Mouse (Mus musculus): Measurements from ENCODE around the gene Cpne2.

Gene Cpne2

GRCm38 (mm10) chr8:94537456-94537855, 4.7 kb downstream of the Cpne2 start:
- peak in 1 of 2 experiments; percentile 22 for DNase-seq

DNA sequence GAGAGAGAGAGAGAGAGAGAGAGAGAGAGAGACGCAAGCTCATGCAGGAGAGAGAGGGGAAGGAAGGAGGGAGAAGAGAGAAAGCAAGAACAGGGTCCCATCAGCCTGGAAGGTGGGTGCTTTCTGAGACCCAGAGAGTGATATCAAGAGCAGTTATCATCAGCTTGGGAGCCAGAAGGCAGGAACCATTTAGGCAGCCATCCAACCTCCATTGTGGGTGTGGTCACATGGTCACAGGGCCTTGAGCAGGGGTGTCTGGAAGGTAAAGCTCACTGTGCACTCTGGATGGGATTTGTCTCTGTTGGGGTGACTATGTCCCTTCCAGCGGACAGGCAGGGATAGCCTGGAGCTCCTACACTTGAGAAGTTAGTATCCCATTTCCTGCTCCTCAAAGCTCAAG, 7.2 kb downstream of the Cpne2 start:
- no peak for DNase-seq

DNA sequence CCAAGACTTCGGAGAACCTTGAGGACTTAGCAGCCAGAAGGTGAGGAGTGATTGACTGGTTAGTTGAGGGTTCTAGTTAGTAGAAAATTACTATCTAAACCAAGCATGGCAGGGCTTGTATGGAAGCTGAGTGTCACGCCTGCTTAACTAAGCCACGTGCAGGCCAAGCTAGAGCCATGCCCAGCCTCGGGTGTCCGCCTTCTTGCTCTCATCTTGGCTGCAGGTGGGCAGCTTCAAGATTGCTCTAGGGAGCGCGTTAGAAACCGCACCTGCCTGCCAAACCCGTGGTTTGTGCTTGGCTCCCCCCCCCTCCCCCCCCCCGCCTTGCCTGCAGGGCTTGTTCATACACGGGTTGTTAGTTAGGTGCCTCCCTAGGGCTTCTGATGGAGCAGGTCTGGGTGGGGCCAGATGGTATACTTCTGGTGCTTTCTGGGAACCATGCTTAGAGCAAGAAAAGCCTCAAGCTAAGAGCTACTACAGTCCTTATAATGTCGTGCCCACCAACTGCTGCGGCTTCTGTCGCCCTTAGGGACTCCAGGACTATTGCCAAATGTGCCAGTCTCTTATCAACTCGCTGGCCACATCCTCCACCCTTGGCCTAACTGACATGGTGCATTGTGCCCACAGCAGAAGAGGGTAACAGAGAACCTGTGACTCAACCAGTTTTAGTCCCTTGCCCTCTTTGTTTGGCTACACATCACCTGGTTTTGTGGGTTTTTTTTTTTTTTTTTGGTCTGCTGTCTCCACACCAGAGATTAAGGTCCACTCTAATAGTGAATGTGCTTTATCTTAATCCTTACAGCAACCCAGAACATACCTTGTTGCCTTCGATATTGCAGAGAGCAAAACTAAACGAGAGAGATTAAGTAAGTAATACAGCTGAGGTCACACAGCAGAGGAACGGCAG, 8.4 kb downstream of the Cpne2 start:
- DNase-seq: no peak

DNA sequence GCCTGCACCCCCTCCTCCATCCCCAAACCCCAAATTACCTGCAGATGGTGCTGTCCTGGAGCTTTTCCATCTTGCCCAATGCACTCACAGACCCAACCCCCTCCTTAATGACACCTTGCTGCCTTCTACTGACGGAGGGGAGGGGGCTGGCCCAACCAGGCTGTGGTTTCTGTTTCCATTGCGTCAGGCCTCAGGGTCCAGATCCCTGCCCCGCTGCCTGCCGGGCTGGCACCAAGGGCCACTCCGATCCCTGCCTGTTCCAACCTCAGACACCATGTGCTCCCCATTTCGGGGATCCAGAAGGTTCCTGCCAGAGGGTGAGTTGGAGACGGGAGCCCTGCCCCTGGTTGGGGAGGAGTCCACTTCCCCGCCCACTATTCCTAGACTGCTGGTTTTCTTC, 11.2 kb downstream of the Cpne2 start:
- DNase-seq: no peak

DNA sequence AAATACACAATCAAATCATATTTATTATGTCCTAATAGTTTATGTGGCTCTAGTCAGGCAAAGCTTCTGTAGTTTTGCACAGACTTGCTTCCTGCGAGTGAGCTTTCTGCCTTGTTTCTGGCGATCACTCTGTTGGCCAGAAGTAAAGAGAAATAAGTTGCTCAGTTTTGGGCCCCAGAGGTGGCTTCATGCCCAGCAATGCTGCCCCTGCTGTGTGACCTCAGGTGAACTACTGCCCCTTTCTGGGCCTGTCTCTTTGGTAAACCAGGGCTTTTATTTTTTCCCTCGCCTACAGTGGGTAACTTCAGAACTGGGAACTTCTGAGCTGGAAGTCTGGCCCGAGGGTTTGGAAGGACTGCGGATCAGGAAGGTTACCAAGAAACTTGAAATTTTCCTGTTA, 16.3 kb downstream of the Cpne2 start:
- DNase-seq: no peak

DNA sequence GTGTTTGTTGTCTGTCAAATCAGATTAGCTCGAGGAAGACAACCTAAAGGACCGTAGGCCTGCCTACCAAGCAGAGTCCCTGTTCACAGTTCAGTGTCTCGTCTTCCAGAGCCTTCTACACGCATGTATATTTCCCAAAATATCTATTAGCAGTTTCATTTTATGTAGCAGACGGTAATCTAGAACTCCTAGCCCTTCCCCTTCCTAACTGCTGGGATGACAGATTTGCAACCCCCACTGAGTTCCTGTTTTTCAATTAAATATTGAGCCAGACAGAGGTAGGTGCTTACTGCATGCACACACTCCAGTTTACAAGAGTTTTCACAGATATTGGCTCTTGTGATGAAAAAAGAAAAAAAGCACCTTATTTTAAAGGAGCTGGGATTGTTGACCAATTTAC, 16.7 kb downstream of the Cpne2 start:
- no peak for DNase-seq

GRCm38 (mm10) chr8:94549998-94550397, 17.2 kb downstream of the Cpne2 start:
- DNase-seq: no peak

- no peak for DNase-seq
Measured at GRCm38 (mm10) chr8:94551471-94552422, 19.0 kb downstream of the Cpne2 start.

DNA sequence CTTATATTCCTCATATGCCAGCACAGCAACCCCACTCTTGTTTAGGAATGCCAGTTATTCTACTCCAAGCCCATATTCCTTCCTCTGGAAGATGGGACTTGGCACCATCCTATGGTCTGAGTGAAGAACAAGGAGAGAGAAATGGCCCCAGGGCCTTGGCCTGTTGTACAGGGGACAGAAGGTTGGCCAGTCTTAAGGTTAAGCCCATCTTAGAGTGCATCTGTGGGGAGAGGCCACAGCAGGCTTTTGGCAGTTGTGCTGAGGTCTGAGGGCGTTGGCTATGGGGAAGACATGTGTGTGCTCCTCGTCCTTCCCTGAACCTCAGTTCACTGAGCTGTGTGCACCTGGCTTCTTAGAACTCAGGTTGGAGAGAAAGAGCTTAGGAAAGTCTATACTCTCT, 19.9 kb downstream of the Cpne2 start:
- no peak for DNase-seq

DNA sequence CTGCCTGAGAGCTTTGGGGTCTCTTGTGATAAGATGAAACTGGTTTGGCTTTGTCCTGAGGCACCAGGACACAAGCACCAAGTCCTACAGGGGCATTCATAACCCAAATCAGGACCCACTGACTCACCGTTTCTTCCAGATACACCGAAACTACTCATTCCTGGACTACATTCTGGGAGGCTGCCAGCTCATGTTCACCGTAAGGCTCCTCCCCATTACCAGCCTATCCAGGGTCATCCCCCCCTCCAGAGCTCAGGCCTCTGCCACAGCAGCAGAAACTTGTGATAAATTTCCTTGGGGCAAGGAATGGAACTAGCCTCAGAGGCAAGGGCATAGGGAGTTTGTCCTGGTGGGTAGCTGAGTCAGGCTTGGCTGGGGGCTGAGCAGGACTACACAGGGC, 24.5 kb downstream of the Cpne2 start:
- no peak for DNase-seq

DNA sequence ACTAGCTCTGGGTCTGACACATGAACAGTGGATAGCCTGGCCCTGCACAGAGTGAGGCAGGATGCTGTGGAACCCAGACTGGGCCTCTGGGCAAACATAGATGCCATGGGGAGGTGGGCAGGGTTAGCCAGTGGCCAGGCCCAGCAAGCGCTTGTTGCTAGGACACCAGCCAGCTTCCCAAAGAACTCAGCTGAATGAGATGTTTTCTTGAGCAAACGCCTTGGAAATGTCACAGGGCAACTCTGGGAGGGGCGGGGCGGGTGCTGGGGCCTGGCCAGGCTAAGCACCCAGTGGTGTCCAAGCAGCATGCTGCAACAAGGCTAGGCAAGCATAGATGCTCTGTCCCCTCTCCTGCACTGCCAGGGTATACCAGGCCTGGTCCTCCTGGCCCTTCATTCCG, 28.5 kb downstream of the Cpne2 start:
- peak in 1 of 2 experiments; percentile 17 for DNase-seq

- no peak for DNase-seq
Measured at GRCm38 (mm10) chr8:94564421-94564820, 31.6 kb downstream of the Cpne2 start.

GRCm38 (mm10) chr8:94566033-94566432, 33.2 kb downstream of the Cpne2 start:
- DNase-seq: no peak

DNA sequence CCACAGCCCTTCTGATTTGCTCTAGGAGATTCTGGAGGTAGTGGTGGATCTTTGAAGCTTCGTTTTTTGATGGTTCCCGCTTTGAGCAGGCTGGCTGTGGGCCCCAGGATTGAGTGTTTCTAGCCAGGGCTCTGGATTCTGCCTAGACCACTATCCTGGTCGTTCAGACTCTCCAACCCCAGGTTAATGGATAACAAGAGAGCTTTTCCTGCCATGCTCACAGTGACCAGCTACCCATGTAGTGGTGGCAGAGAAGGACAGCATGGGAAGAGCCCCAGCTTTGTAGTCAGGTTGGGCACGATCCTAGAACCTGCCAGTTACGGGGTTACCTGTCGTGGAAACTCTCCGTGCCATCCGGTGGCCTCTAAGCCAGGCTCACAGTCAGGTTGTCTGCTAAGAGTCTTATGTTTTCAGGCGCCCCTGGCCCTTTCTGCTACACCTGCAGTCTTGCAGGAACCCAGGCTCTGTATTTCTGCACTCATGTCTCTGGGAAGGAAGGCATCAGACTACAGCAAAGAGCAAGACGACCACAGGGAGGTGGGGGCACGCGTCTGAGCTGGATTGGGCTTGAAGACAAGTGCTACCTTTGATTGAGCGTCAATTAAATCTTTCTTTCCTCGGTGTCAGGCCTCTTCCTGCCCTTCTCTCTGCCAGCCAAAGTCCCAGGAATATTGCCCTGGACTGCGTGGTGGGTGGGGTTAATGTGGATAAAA, 33.8 kb downstream of the Cpne2 start:
- DNase-seq: no peak

GRCm38 (mm10) chr8:94567159-94567849, 34.5 kb downstream of the Cpne2 start:
- DNase-seq: no peak

DNA sequence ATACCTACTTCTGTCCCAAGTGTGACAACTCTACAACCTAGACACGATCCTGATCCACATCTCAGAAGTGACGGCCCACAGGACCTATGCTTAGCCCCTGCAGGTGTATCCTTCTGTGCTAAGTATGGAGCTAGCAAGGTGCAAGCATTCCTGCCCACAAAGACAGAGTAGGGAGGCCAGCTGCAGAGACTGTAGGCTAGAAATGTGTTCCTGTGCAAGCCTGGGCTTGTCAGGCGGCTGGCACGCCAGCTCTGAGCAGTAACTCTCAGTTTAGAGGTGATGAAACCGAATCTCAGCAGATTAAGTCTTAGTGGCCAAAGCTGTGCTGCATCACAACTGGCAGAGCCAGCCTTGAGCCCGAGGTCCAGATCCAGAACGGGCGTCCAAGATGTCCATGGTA, 35.3 kb downstream of the Cpne2 start:
- no peak for DNase-seq

DNA sequence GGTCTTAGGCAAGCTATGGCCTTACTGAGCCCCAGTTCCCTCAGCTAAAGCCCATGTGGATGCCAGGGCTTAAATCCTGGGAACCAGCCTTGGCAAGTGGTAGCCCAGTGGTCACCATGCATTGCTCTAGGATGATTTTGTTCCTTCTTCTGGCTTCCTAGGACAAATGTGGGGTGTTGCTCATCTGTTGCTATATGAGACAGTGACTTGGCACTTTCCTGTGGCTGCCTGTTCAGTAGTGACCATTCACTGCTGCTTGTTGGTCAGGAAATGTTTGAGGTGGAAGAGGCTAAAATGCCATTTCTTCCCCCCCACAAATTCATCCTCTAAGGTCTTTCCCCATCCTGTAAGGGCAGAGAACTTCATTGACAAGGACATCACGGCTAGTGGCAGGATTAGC, 36.6 kb downstream of the Cpne2 start:
- no peak for DNase-seq

- DNase-seq: no peak
Measured at GRCm38 (mm10) chr8:94571896-94572295, 39.1 kb downstream of the Cpne2 start.

- peak; percentile 65 to 70 for DNase-seq
Measured at GRCm38 (mm10) chr8:94574159-94574907, 41.5 kb downstream of the Cpne2 start.

- no peak for DNase-seq
Measured at GRCm38 (mm10) chr8:94575148-94575547, 42.4 kb downstream of the Cpne2 start.

DNA sequence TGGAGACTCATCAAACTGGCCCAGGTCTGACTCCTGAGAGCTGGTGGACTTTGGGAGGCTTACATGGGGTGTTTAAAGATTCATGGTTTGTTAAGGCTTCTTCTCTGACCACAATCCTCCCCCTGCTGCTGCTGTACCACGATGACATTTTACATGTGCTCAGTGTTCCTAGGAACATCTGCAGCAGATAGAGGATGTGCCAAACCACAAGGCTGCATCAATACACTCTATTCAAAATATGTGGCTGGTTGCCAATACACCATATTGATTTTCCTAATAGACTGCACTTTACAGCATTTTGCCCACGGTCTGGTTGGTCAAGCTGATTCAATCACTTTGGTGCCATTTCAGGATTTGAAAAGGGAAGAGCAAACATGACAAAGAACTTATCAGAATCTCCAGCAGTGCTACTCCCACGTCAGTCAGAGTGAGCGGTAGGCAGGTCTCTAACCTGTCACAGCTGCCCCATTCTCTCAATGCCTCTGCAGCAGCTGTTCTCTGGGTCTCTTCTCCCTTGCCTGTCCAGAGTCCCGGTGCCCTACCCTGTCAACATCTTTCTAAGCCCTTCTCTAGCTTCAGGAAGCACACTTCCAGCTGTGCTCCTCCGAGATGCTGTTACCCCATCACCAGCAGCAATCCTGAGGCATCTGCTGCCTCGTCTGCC, 49.2 kb downstream of the Cpne2 start:
- DNase-seq: no peak
